Mouse (Mus musculus) retina, embryonic 14.5 days (tissue): Measurements from ENCODE around the gene Bsdc1.
"Not testable (repeated sequence)": the region's sequence is repeated elsewhere in the genome, so short reads cannot be mapped to it uniquely, and the experiment has no call there.

ENCODE experiments used
- DNase-seq: peaks from one replicate; pipeline ENCODE4 v3.0.0-alpha.2; 2015; ENCODE audit warnings: low spot score

Bsdc1 gene

GRCm38 (mm10) chr4:129513891-129514290 is 52.5 kb downstream of the Bsdc1 start:
- peak; percentile 52 for DNase-seq

DNA sequence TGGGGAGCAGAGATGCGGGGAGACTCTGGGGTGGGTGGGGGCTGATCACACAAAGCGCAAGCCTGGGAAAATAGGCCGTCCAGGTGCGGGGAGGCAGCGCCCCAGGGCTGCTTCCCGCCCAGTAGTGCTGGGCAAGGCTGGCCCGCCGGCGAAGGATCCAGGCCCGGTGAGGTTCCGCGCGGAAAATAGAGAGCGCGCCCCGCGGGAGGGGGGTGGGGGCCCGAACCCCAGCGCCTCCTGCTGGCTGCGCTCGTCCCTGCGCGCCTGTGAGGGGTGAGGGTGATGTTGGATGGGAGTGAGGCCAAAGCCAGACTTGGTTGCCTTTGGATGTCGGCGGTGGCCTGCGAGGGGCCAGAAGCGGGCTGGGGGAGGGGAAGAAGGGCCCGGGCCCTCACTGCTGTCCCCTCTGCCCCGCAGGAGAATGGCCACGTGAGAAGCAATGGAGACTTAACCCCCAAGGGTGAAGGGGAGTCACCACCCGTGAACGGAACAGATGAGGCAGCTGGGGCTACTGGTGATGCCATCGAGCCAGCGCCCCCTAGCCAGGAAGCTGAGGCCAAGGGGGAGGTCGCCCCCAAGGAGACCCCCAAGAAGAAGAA is 53.0 kb downstream of the Bsdc1 start:
- DNase-seq = peak; percentile 80

- DNase-seq = no peak
These were observed 55.5 kb downstream of the Bsdc1 start for GRCm38 (mm10) chr4:129516925-129517324.

DNA sequence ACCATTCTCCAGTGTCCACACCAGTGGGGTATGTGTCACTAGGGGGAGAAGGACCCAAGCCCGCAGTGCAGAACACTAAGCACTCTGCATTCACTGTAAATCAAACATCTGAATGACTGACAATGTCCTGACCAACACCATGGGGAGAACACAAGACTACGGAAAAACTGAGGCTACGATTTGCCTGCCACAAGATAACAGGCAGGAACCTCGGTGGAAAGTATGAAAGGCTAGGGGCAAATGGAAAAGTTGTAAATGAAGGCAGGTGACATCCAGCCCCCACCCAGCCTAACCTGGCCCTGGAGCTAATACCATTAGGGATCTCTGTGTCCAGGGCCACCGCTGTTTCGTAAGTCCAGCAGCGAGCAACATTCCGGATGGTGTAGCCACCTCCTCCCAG is 57.1 kb downstream of the Bsdc1 start:
- no peak for DNase-seq

- DNase-seq = no peak
These were observed 64.0 kb downstream of the Bsdc1 start for GRCm38 (mm10) chr4:129525338-129525737.

- no peak for DNase-seq
These were observed 64.5 kb downstream of the Bsdc1 start for GRCm38 (mm10) chr4:129525889-129526288.

GRCm38 (mm10) chr4:129528901-129529300 is 67.5 kb downstream of the Bsdc1 start:
- DNase-seq = not testable (repeated sequence)
